Mouse (Mus musculus) ES-Bruce4 (cell line): ENCODE results near the gene Mlec.

Experiments
- CTCF ChIP-seq: IDR thresholded peaks from one replicate; pipeline ENCODE4 v1.8.1; 2011; ENCODE audit warnings: low read depth, low read length
- POLR2A ChIP-seq: IDR thresholded peaks from one replicate; pipeline ENCODE4 v1.8.1; 2011; ENCODE audit warnings: low read length; ENCODE audit not compliant: insufficient read depth

DNA sequence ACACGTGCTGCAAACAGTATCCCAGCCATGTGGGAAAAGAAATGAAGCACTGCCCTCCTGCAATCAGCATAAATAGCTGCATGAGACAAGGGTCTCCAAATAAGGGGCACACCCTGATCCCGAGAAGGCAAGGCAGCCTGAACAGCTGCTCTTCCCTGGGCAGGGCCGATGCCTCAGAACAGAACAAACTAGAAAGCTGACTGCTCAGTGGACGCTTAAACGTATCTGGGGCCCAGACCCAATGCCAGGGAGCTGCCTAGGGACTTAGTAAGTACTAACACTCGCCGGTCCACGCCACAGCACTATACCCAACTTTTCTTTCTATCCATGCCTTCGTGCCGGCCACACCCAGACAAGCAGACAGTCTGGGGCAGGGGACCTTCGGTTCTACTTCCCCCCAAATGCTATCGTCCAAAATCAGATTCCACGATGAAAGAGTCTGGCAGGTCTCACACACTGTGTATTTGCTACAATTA is 2.8 kb downstream of the Mlec start:
- TF ChIP-seq CTCF (no peak), POLR2A (no peak)
